Mouse (Mus musculus) erythroblast, embryonic 14.5 days (primary cell): Measurements from ENCODE around the gene Adipoq.

Experiments used
- GATA1 ChIP-seq: IDR thresholded peaks from 2 replicates; pipeline ENCODE4 v1.6.1; 2012; ENCODE audit warnings: low read length, inconsistent platforms, mixed read lengths
- TAL1 ChIP-seq: IDR thresholded peaks from 3 replicates; pipeline ENCODE4 v1.6.1; 2012; ENCODE audit warnings: low read length, inconsistent platforms, mixed read lengths

DNA sequence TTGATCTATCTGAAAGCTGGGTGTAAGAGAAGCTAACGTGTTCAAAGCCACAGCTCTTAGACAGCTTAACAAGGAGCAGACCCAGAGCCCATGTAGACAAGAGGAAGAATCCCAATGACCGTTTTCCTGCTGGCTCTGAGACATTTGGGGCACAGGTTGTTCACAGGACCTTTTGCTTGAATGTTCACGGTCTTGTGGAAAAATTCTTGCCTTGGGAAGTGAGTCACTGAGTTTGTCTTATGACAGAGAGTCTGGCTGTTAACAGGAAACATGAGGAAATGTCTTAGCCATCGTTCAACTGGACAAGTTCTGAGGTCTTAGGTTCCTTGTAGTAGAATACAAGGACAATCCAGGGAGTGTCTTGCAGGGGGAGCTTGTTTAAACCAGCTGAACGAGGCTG, 20.7 kb downstream of the Adipoq start:
- no peak for TF ChIP-seq GATA1
- TF ChIP-seq TAL1, result no peak
